Mouse (Mus musculus): Measurements from ENCODE around the gene Cyp4a12b.
A peak's percentile ranks its signal among the peaks of the same experiment; 100 is the strongest.
"Not testable (repeated sequence)": the region's sequence is repeated elsewhere in the genome, so short reads cannot be mapped to it uniquely, and the experiment has no call there.

The Cyp4a12b gene

DNA sequence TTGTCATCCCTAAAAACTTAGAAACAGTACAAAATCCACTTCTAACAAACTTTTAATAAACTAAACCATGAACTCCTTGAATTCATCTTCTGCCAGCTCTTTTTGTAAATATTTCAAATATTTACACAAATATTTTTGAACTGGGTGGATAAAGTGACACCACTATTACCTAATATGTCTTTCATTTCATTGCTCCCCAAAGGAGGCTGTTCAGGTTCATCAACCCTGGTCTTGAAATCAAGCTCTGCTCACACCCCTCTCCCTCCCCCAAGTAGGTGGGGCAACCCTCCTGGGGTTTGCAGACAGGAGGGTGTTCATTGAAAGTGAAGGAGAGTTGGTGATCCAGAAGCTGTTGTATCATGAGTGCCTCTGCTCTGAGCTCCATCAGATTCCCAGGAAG is at the start of gene Cyp4a12b:
Cyp4a12b (plus strand) TSS at position 301 of the 400 bp plus-strand sequence.
- not testable (repeated sequence) for DNase-seq

DNA sequence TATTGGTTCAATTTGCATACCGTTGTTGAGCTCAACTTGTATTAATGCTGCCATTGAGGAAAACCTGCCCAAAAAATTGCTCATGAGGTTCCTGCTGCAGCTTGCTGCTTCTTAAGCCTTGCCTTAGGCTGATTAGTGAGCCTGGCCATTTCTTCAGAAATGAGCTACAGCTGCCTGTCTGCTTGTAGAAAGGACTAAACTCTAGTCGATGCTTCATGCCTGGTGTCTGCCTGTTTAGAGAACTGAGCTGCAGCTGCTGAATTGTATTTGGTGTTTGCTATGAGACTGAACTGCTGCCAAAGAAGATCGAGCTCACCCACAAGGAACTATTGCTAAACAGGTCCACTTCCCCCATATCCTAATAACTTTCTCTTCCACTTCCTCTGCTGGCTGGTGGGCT is 45.8 kb upstream of the Cyp4a12b start:
- not testable (repeated sequence) for DNase-seq

DNA sequence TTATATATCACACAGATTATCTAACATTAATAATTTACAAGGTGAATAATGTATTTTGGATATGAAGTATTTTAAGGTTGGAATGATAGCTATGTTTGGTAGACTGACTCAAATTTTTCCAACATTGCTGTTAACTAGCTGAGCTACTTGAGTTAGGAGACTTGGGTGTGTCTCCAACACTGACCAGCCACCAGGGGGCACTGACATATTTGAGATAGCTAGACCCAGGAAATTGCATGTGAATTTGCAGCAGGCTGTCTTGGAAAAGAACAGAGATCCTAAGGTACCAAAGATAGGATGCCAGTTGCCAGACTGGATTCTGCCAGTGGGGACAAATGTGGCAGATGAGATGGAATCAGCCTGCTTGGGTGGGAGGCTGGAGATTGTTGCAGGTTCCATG is 43.4 kb upstream of the Cyp4a12b start:
- DNase-seq = not testable (repeated sequence)

DNA sequence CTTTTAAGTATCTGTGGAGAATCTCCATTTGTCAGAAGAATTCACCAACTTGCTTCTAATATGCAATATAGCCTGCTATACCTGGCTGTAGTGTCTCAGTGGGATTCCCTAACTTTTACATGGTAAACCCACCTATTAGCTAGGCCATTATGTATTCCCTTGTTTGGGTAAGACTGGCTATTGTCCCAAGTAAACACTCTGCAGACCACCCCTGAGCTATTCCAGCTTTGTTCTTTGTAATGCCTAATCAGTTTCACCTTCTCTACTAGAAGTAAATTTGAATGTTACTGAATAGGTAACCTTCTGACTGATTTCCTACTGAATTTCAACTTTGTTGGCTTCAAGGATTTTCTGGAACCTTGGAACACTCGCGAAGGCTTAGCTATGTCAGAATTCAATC is 15.2 kb upstream of the Cyp4a12b start:
- DNase-seq = not testable (repeated sequence)

DNA sequence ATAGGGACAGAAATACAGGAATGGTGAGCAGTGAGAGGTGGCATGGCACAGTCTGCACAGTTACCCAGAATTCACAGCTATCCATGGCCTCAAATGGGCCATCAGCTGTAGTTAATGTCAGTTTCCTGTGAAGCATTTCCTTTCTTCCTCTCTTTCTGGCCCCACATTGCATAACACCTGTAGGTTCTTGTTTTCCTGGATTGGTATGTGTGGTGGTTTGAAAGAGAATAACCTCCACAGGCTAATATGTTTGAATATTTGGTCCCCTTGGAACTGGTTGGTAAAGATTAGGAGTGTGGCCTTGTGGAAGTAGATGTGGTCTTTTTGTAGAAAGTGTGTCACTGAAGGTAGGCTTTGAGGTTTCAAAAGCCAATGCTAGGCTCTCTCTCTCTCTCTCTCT is 14.5 kb upstream of the Cyp4a12b start:
- not testable (repeated sequence) for DNase-seq

DNA sequence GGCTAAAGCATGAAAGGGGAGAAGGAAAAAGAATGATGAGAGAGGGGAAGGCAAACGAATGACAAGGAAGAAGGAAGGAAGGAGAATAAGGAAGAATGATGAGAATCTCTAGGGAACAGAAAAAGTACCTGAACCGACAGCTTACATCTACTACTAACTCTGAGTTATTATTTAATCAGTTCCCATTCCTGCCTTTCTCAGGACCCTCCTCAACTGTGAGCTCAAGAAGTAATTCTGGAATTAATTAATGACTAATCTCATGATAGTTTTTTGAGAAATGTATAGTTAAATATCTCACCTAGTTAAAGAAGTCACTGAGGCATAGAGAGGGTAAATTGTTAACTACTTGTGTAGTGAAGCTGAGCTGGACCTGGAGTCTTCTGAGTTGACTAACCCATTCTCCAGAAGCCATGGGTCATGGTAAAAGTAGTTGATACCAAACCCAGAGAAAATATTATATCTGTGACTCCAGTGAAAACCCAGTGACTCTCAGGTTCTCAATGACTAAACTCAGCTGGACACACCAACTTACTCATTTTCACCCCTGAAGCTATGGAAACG is 39.2 kb downstream of the Cyp4a12b start:
- DNase-seq = no peak

DNA sequence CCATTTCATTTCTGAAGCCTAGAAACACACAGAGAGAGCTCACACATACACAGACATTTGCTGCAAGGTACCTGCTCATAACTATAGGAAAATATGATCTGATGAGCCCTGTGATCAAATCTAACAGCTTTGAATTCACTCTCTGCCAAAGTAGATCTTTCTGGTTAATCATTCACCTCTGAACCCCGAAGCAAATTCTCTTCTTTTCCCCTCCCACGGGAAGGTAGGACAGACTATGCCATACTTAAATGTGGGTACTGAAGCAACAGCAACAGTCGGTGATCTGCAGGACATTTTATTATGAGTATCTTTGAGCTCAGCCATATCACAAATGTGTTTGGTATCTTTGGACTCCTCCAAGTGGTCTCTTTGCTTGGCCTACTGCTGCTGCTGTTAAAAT is 40.9 kb downstream of the Cyp4a12b start, which contains the start of gene Cyp4a30b:
Cyp4a30b (plus strand) TSS at position 301 of the 400 bp plus-strand sequence.
- no peak for DNase-seq

DNA sequence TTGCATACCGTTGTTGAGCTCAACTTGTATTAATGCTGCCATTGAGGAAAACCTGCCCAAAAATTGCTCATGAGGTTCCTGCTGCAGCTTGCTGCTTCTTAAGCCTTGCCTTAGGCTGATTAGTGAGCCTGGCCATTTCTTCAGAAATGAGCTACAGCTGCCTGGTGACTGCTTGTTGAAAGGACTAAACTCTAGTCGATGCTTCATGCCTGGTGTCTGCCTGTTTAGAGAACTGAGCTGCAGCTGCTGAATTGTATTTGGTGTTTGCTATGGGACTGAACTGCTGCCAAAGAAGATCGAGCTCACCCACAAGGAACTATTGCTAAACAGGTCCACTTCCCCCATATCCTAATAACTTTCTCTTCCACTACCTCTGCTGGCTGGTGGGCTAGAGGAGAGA is 62.2 kb downstream of the Cyp4a12b start:
- DNase-seq = not testable (repeated sequence)

DNA sequence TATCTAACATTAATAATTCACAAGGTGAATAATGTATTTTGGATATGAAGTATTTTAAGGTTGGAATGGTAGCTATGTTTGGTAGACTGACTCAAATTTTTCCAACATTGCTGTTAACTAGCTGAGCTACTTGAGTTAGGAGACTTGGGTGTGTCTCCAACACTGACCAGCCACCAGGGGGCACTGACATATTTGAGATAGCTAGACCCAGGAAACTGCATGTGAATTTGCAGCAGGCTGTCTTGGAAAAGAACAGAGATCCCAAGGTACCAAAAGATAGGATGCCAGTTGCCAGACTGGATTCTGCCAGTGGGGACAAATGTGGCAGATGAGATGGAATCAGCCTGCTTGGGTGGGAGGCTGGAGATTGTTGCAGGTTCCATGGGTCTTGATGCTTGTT is 64.6 kb downstream of the Cyp4a12b start:
- not testable (repeated sequence) for DNase-seq

DNA sequence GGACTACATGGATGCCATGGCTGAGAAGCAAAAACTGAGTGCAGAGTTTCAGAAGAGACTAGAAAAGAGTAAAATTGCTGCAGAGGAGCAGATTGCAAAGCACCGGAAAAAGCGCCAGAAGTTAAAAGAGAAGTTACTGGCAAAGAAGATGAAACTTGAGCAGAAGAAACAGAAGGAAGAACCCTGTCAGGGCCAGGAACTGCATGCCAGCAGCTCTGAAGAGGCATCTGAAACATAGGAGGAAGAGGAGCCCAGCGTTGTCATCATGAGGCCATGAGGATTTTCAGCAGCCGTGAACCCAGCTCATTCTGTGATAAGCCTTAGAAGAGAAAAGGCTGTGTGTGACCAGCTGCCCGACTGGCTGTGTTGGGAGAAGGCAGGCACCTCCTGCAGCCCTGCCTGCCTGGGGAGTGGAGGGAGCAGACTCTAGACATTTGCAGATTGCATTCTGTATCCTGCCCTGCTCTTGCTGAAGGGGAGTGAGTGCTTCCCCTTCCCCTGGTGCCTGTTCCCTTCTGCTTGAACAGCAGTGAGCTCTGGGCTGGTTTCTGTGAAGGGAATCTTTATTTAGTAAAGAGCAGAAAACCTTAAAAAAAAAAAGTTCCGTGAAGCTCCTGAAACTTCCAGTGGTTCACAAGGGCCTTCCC is 69.7 kb downstream of the Cyp4a12b start:
- DNase-seq = peak; percentile 7

Measured in right cerebral cortex, postnatal 25 days (tissue).